Mouse (Mus musculus): ENCODE results near the gene Lsm14a. TPM values are rescaled to one million over a fixed set of nuclear protein-coding genes. Genes with fewer than 3 reads are reported as not detected.

Gene Lsm14a
- 110 and 113 TPM in 2 replicates for polyA plus RNA-seq (2016; fragmentation: Nextera tagmentation; extraction: Ambion mirVana)

DNA sequence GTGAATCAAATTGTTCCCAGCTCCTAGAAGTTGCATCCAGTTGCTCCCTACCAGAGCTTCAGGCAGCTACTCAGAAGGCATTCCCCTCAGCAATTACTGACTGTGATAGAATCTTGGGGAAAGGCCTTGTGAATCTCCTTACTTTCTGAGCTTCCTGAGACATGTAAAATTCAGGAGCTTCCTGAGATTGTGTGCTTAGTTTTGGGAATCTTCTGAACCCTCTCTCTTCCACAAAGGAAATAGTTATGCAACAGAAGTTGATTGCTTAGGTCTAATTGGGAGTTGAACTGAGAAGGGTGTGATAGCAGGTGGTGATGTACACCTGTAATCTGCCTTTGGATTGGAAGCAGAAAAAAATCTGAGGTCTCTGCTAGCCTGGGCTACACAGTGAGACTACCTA lies at the start of gene Lsm14a:
TSS of gene Lsm14a (minus strand) at position 101 of the 400 bp plus-strand sequence.
- Histone ChIP-seq H3K9me3 (no peaks in the 10 kb centered on the region), H3K4me2 (replicated peaks) (no peak within 1 kb of the TSS), H3K36me3 (no peaks in the 10 kb centered on the region), H3K4me3 (no peak within 1 kb of the TSS), H3K27me3 (no peaks in the 10 kb centered on the region), H3K9ac (no peak within 1 kb of the TSS), H3K27ac (no peak within 1 kb of the TSS), H3K4me1 (peaks cover 9% of the 10 kb centered on the region)
- ATAC-seq (ENCODE audit: insufficient number of reproducible peaks, insufficient read depth, low FRiP score, low TSS enrichment), result no peak

DNA sequence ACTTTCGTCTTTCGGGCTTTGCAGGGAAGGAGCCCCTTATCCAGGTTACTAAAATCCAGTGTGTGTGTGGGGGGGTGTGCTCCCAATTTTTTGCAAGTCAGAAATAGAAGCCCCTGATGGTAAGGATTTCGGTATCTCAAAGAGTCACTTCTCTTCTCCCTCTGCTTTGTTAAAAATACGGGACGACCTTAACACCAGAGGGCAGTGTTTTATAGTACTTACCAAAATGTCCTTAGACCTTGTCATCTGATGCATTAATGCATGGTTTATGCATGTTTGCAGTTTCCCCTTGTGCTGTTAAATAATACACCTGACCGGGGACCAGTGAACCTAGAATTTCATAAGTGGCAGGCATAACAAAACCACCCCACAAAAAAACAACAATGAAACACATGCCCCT lies 45.8 kb upstream of the Lsm14a start:
- H3K36me3 ChIP-seq, result no peaks in the 10 kb centered on the region
- H3K4me2 ChIP-seq (replicated peaks), result no peak overlapping the region
- ATAC-seq (ENCODE audit: insufficient number of reproducible peaks, insufficient read depth, low FRiP score, low TSS enrichment), result no peak
- H3K9me3 ChIP-seq, result no peaks in the 10 kb centered on the region
- H3K4me3 ChIP-seq, result no peak overlapping the region
- 34% methylated on average over 6 of the region's 6 CpGs for WGBS
- H3K4me1 ChIP-seq, result no peaks in the 10 kb centered on the region
- no peak overlapping the region for H3K27ac ChIP-seq
- H3K9ac ChIP-seq, result no peak overlapping the region
- no peaks in the 10 kb centered on the region for H3K27me3 ChIP-seq

DNA sequence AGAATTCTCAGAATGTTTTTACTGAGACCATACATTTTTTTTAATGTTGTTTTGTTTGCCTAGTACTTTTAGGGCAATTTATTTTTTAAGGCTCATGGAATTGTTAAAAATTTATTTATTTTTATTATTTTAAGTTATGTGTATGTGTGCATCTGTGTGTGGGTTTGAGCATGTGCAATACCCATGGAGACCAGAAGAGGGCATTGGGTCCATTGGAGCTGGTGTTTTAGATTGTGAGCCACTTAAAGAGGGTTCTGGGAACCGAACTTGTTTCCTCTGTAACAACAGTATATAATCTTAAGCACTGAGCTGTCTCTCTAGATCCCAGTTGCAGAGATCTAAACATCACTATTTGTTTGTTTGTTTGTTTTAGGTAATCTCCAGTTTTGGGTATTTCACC lies 40.5 kb upstream of the Lsm14a start:
- no peak overlapping the region for H3K9ac ChIP-seq
- H3K4me2 ChIP-seq (replicated peaks), result no peak overlapping the region
- H3K4me3 ChIP-seq, result no peak overlapping the region
- H3K36me3 ChIP-seq, result no peaks in the 10 kb centered on the region
- no peak for ATAC-seq (ENCODE audit: insufficient number of reproducible peaks, insufficient read depth, low FRiP score, low TSS enrichment)
- H3K27ac ChIP-seq, result no peak overlapping the region
- H3K9me3 ChIP-seq, result no peaks in the 10 kb centered on the region
- H3K4me1 ChIP-seq, result no peaks in the 10 kb centered on the region
- 84% methylated on average over 1 of the region's 1 CpGs for WGBS
- no peaks in the 10 kb centered on the region for H3K27me3 ChIP-seq

DNA sequence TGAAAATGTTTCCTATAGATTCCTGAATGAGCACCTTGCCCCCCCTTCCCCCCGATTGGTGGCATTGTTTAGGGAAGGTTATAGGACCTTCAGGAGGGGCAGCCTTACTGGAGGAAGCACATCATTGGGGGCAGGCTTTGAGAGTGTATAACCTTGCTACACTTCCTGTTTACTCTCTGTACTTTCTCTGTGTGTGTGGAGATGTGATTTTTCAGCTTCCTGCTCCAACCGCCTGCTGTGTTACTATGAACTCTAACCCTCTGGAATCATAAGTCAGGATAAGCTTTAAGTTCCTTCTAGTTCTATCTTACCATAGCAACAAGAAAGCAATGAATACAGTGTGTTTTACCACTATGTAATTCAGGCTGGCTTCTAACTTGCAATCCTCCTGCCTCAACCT lies 28.1 kb upstream of the Lsm14a start:
- Histone ChIP-seq H3K4me2 (replicated peaks) (no peak overlapping the region), H3K9ac (no peak overlapping the region), H3K27me3 (no peaks in the 10 kb centered on the region), H3K36me3 (no peaks in the 10 kb centered on the region), H3K4me3 (no peak overlapping the region), H3K4me1 (no peaks in the 10 kb centered on the region), H3K9me3 (no peaks in the 10 kb centered on the region), H3K27ac (no peak overlapping the region)
- no peak for ATAC-seq (ENCODE audit: insufficient number of reproducible peaks, insufficient read depth, low FRiP score, low TSS enrichment)
- 64% methylated on average over 2 of the region's 2 CpGs for WGBS

DNA sequence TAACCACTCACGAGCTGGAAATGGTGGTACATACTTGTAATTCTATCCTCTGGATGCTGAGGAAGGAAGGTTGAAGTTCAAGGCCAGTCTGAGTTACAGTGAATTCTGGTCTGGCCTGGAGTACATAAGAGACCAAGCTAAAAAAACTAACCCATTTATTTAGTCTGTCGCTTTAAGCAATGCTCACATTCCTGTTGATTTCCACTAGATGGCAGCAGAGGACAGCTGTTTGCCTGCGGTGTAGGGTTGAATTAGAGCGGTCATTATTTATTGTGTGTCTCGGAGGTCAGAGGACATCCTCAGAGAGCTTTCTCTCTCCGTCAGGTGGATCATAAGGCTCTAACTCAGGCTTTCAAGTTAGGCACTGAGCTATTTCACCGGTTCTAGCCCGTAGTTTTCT lies 14.4 kb upstream of the Lsm14a start:
- H3K4me3 ChIP-seq, result no peak overlapping the region
- no peak overlapping the region for H3K4me2 ChIP-seq (replicated peaks)
- no peaks in the 10 kb centered on the region for H3K9me3 ChIP-seq
- H3K27me3 ChIP-seq, result no peaks in the 10 kb centered on the region; the same call in 1 of the 2 replicates
- H3K4me1 ChIP-seq, result no peaks in the 10 kb centered on the region
- H3K27ac ChIP-seq, result no peak overlapping the region
- no peaks in the 10 kb centered on the region for H3K36me3 ChIP-seq
- WGBS, result 10% methylated on average over 8 of the region's 8 CpGs
- H3K9ac ChIP-seq, result no peak overlapping the region
- ATAC-seq (ENCODE audit: insufficient number of reproducible peaks, insufficient read depth, low FRiP score, low TSS enrichment), result no peak

DNA sequence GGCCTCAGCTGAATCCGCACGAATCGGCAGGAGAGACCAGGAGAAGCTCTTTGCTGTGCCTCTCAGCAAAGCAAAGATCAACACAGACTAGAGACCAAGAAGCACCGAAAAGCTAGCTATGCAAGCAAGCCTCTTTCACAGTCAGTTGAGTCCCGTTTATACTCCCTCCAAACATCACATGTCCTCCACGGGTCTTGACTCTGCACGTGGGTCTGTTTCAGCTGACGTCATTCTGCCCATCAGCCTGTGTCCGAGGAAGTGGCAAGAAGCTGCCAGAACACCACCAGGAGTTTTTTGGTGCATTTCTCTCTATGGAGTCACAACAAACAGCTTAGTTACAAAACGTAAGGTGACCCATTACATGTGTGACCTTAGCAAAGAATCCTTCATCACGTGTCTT lies 10.8 kb upstream of the Lsm14a start:
- H3K27me3 ChIP-seq, result no peaks in the 10 kb centered on the region; the same call in 1 of the 2 replicates
- ATAC-seq (ENCODE audit: insufficient number of reproducible peaks, insufficient read depth, low FRiP score, low TSS enrichment), result no peak
- H3K36me3 ChIP-seq, result no peaks in the 10 kb centered on the region
- WGBS, result 69% methylated on average over 11 of the region's 11 CpGs
- H3K27ac ChIP-seq, result no peak overlapping the region
- H3K4me3 ChIP-seq, result no peak overlapping the region
- no peaks in the 10 kb centered on the region for H3K4me1 ChIP-seq
- no peak overlapping the region for H3K9ac ChIP-seq
- H3K4me2 ChIP-seq (replicated peaks), result no peak overlapping the region
- no peaks in the 10 kb centered on the region for H3K9me3 ChIP-seq

DNA sequence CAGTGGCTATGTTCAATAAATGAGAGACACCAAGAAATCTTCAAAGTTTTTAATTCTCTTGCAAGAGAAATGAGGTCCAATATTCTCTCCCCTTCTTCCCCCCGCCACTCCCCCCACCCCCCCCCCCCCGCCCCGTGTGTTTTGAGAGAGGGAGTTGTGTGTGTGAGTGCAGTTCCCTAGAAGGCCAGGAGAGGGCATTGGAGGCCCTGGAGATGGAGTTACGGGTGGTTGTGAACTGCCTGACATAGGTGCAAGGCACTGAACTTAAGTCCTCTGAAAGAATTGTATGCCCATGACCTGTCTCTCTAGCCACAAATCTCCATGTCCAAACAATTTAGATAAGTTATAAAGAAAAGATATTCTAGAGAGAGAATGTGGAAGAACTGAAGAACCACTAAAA lies 7.0 kb upstream of the Lsm14a start:
- H3K27ac ChIP-seq, result no peak overlapping the region
- H3K9ac ChIP-seq, result no peak overlapping the region
- no peaks in the 10 kb centered on the region for H3K4me1 ChIP-seq
- no peak overlapping the region for H3K4me2 ChIP-seq (replicated peaks)
- no peaks in the 10 kb centered on the region for H3K9me3 ChIP-seq
- no peak overlapping the region for H3K4me3 ChIP-seq
- H3K27me3 ChIP-seq, result no peaks in the 10 kb centered on the region
- no peak for ATAC-seq (ENCODE audit: insufficient number of reproducible peaks, insufficient read depth, low FRiP score, low TSS enrichment)
- H3K36me3 ChIP-seq, result no peaks in the 10 kb centered on the region
- WGBS, result 43% methylated on average over 2 of the region's 4 CpGs

DNA sequence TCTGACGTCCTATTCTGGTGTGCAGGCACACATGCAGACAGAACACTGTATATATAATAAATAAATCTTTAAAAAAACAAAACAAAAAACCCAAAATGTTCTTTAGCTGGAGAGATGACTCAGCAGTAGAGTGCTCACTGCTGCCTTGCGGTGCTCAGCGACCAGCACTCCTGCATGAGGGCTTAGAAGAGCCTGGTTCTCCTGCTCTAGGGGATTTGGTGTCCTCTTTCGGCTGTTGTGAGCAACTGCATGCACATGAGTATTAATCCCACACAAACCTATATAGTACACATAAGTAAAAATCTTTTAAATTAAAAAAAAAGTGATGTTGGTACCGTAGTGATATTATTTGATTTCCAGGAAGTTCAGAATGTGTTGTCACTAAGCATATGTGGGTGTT lies 5.7 kb upstream of the Lsm14a start:
- ATAC-seq (ENCODE audit: insufficient number of reproducible peaks, insufficient read depth, low FRiP score, low TSS enrichment), result no peak
- Histone ChIP-seq H3K4me2 (replicated peaks) (no peak overlapping the region), H3K9me3 (no peaks in the 10 kb centered on the region), H3K36me3 (no peaks in the 10 kb centered on the region), H3K4me3 (no peak overlapping the region), H3K9ac (no peak overlapping the region), H3K27ac (no peak overlapping the region), H3K27me3 (no peaks in the 10 kb centered on the region), H3K4me1 (no peaks in the 10 kb centered on the region)
- WGBS, result 72% methylated on average over 5 of the region's 5 CpGs

DNA sequence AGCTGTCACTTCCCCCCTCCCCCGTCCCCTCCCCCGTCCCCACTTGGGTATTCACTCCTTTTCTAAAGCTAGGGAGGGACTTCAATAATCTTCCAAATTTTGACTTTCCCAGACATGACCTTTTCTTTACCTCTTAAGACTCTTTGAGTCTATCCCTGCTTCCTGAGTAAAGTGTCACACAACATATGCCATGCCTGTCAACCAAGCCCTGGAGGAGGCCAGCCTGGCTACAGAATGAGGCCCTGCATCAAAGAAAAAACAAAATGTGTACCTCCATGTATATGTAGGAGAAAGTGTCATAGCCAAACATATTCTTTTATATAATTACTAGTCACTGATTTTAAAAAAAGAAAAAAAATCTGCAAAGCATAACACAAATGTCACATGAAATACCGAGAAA lies 3.7 kb upstream of the Lsm14a start:
- ATAC-seq (ENCODE audit: insufficient number of reproducible peaks, insufficient read depth, low FRiP score, low TSS enrichment), result no peak
- no peaks in the 10 kb centered on the region for H3K4me1 ChIP-seq
- H3K9ac ChIP-seq, result no peak overlapping the region
- H3K4me2 ChIP-seq (replicated peaks), result no peak overlapping the region
- no peak overlapping the region for H3K27ac ChIP-seq
- H3K36me3 ChIP-seq, result no peaks in the 10 kb centered on the region
- H3K4me3 ChIP-seq, result no peak overlapping the region
- WGBS, result 82% methylated on average over 3 of the region's 3 CpGs
- H3K27me3 ChIP-seq, result no peaks in the 10 kb centered on the region
- no peaks in the 10 kb centered on the region for H3K9me3 ChIP-seq

DNA sequence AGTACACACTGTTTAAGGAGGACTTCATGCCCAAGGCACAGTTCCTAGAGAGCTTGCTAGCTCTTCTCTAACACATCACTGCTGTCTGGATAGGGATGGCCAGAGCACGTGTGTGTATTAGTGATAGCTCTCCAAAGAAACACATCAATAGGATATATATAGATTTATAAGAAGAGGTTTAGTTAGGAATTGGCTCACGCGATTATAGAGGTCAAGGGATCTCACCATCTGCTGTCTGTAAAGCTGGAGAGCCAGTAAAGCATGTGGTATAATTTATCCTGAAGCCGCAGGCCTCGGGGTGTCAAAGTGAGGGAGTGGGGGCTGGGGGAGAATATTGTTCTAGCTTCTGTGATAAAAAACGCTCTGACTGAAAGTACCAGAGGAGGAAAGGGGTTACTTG lies 2.6 kb upstream of the Lsm14a start:
- ATAC-seq (ENCODE audit: insufficient number of reproducible peaks, insufficient read depth, low FRiP score, low TSS enrichment), result no peak
- no peaks in the 10 kb centered on the region for H3K36me3 ChIP-seq
- H3K4me1 ChIP-seq, result peaks cover 4% of the 10 kb centered on the region
- no peak overlapping the region for H3K4me2 ChIP-seq (replicated peaks)
- H3K9ac ChIP-seq, result 0 out of 2 replicates have a peak overlapping the region, but pooled peaks have one; percentile 24
- H3K27ac ChIP-seq, result no peak overlapping the region
- no peaks in the 10 kb centered on the region for H3K27me3 ChIP-seq
- 66% methylated on average over 6 of the region's 6 CpGs for WGBS
- H3K4me3 ChIP-seq, result no peak overlapping the region
- no peaks in the 10 kb centered on the region for H3K9me3 ChIP-seq

DNA sequence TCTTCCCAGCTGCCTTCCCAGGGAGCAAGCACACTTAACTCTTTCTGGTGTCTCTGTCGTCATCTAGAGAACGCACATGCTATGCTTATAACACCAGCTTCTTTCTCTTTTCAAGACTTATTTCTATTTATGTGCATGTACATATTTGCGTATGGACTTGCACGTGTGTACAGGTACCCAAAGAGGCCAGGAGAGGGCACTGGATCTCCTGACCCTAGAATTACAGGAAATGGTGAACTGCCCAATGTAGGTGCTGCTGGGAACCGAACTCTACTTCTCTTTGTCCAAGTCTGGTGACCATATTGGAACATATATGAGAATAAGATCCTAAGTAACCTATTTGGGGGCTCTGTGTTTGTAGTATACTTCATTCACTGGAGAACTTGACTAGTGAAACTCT lies 1.5 kb upstream of the Lsm14a start:
- H3K9me3 ChIP-seq, result no peaks in the 10 kb centered on the region
- peaks cover 9% of the 10 kb centered on the region for H3K4me1 ChIP-seq
- H3K4me3 ChIP-seq, result no peak overlapping the region
- no peaks in the 10 kb centered on the region for H3K27me3 ChIP-seq
- no peaks in the 10 kb centered on the region for H3K36me3 ChIP-seq
- no peak for ATAC-seq (ENCODE audit: insufficient number of reproducible peaks, insufficient read depth, low FRiP score, low TSS enrichment)
- no peak overlapping the region for H3K9ac ChIP-seq
- no peak overlapping the region for H3K27ac ChIP-seq
- WGBS, result 82% methylated on average over 5 of the region's 5 CpGs
- no peak overlapping the region for H3K4me2 ChIP-seq (replicated peaks)

DNA sequence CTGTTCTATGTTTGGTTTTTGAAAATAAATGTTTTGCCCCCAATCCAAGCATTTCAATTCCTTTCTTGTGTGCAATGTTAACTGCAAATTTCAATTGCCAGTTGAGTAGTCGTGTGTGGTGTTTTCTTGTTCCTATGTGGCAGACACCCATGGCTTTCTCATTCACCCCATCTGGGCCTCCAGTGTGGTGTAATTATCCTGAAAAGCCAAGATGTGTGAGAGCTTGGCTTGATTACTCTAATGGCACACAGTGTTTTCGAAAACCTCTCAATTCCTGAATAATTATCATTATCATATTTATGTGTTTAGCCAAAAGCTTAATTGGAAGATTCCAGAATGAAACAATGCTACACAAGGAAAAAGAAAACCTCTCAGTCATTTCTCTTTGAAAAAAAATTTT lies 976 bp upstream of the Lsm14a start:
- Histone ChIP-seq H3K36me3 (no peaks in the 10 kb centered on the region), H3K4me1 (peaks cover 9% of the 10 kb centered on the region), H3K9me3 (no peaks in the 10 kb centered on the region), H3K9ac (no peak overlapping the region), H3K27ac (no peak overlapping the region), H3K4me3 (no peak overlapping the region), H3K27me3 (no peaks in the 10 kb centered on the region), H3K4me2 (replicated peaks) (no peak overlapping the region)
- no peak for ATAC-seq (ENCODE audit: insufficient number of reproducible peaks, insufficient read depth, low FRiP score, low TSS enrichment)
- 63% methylated on average over 2 of the region's 2 CpGs for WGBS

DNA sequence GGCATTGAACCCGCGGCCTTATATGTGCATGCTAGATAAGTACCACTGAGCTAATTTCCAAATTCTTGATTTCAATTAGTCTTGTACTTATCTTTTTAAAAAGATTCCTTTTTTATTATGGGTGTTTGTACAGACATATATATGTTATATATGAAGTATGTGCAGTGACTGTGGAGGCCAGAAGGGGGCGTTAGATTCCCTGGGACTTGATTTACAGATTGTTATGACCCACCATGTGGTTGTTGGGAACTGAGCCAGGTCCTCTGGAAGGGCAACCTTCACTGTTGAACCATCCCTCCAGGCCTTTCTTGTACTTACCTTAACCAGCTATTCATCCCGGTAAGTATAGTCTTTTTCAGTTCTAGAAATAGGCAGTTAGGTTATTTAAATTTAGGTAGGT lies 780 bp downstream of the Lsm14a start:
- Histone ChIP-seq H3K4me2 (replicated peaks) (no peak overlapping the region), H3K36me3 (no peaks in the 10 kb centered on the region), H3K4me1 (peaks cover 15% of the 10 kb centered on the region), H3K9ac (no peak overlapping the region), H3K27ac (no peak overlapping the region), H3K4me3 (no peak overlapping the region), H3K9me3 (no peaks in the 10 kb centered on the region), H3K27me3 (no peaks in the 10 kb centered on the region)
- ATAC-seq (ENCODE audit: insufficient number of reproducible peaks, insufficient read depth, low FRiP score, low TSS enrichment), result no peak
- WGBS, result 67% methylated on average over 4 of the region's 4 CpGs

Measured in embryonic facial prominence, embryonic 12.5 days (tissue).